Mouse (Mus musculus) heart, embryonic 11.5 days (tissue): Measurements from ENCODE around the gene Ednrb. TPM values are rescaled to one million over a fixed set of nuclear protein-coding genes. Genes with fewer than 3 reads are reported as not detected.

Experiments
- ATAC-seq: fragments of 200-750 bp; cut with Nextera tagmentation; replicated peaks from 2 replicates; pipeline ENCODE4 v1.8.0; 2017; ENCODE audit warnings: moderate library complexity; ENCODE audit not compliant: insufficient number of reproducible peaks, low FRiP score, low TSS enrichment
- H3K27ac ChIP-seq: fragments of 300-500 bp; sonication (generic); 2 replicates; pipeline ENCODE4 v1.5.1; 2014; ENCODE audit warnings: mild to moderate bottlenecking, low read depth, low read length
- H3K27me3 ChIP-seq: fragments of 300-500 bp; sonication (generic); 2 replicates; pipeline ENCODE4 v1.6.1; 2014; ENCODE audit warnings: mild to moderate bottlenecking, low read length, mixed read lengths; ENCODE audit not compliant: control insufficient read depth, insufficient read depth
- H3K36me3 ChIP-seq: fragments of 300-500 bp; sonication (generic); 2 replicates; pipeline ENCODE4 v1.6.1; 2014; ENCODE audit warnings: mild to moderate bottlenecking, low read length, moderate library complexity, mixed read lengths; ENCODE audit not compliant: control insufficient read depth, insufficient read depth
- H3K4me1 ChIP-seq: fragments of 300-500 bp; sonication (generic); 2 replicates; pipeline ENCODE4 v1.6.1; 2014; ENCODE audit warnings: low read length; ENCODE audit not compliant: control insufficient read depth, insufficient read depth
- H3K4me2 ChIP-seq: fragments of 300-500 bp; sonication (generic); 2 replicates; pipeline ENCODE4 v1.6.1; 2014; ENCODE audit warnings: mild to moderate bottlenecking, moderate library complexity
- H3K4me3 ChIP-seq: fragments of 300-500 bp; sonication (generic); 2 replicates; pipeline ENCODE4 v1.5.1; 2014; ENCODE audit warnings: low read depth, low read length
- H3K9ac ChIP-seq: fragments of 300-500 bp; sonication (generic); 2 replicates; pipeline ENCODE4 v1.6.1; 2014; ENCODE audit warnings: mild to moderate bottlenecking, low read depth, low read length, moderate library complexity
- H3K9me3 ChIP-seq: fragments of 300-500 bp; sonication (generic); replicated peaks from 2 replicates; pipeline ENCODE4 v1.6.1; 2016; ENCODE audit warnings: low read length; ENCODE audit not compliant: control insufficient read depth
- WGBS: fragments of 180-500 bp; shearing (Covaris S2); extraction: QIAGEN DNeasy Blood & Tissue Kit; methylation state at CpG from one replicate; pipeline ENCODE4 v1.1.7; 2014; ENCODE audit not compliant: insufficient replicate concordance; 5-methylcytosine and 5-hydroxymethylcytosine counted together
- polyA plus RNA-seq: library from polyadenylated mRNA; unstranded; fragments of >200 nt; fragmentation: Nextera tagmentation; extraction: Ambion mirVana; gene quantifications from 2 replicates; pipeline ENCODE4 v1.2.1, GENCODE M21; 2014

The Ednrb gene
- polyA plus RNA-seq, 1 experiment from 2014 or later = 96.5 TPM

GRCm38 (mm10) chr14:103767488-103767887 lies 76.7 kb downstream of the Ednrb start:
- no peak overlapping the region for H3K4me2 ChIP-seq
- H3K27me3 ChIP-seq = no peaks in the 10 kb centered on the region
- no peak overlapping the region for H3K4me3 ChIP-seq
- H3K9ac ChIP-seq = no peak overlapping the region
- 59% methylated on average over 6 of the region's 6 CpGs for WGBS
- no peak for ATAC-seq
- no peak overlapping the region for H3K27ac ChIP-seq
- H3K9me3 ChIP-seq = no peaks in the 10 kb centered on the region
- H3K4me1 ChIP-seq = no peaks in the 10 kb centered on the region
- H3K36me3 ChIP-seq = no peaks in the 10 kb centered on the region

Other genes with a start within 250 kb of the Ednrb start
- gene Slain1, start 194.2 kb downstream of the Ednrb start, polyA plus RNA-seq = 0.54 and 0.90 TPM in 2 replicates